Mouse (Mus musculus) left cerebral cortex, adult 18-20 months (tissue): ENCODE measurements around the gene Wbp2. TPM values are rescaled to one million over a fixed set of nuclear protein-coding genes. Genes with fewer than 3 reads are reported as not detected.

Experiments used
- DNase-seq, 2 experiments: peaks; one replicate each; pipeline ENCODE4 v3.0.0; 2021 to 2022; ENCODE audit warnings: low spot score in 2 of 2, mixed read lengths in 1 of 2
- total RNA-seq, 2 experiments: library from RNA; stranded (reverse); gene quantifications; 2 replicates each; pipeline ENCODE4 v1.2.3; 2021

The Wbp2 gene
- total RNA-seq, 2 experiments from 2014 or later: 464 to 477 TPM

DNA sequence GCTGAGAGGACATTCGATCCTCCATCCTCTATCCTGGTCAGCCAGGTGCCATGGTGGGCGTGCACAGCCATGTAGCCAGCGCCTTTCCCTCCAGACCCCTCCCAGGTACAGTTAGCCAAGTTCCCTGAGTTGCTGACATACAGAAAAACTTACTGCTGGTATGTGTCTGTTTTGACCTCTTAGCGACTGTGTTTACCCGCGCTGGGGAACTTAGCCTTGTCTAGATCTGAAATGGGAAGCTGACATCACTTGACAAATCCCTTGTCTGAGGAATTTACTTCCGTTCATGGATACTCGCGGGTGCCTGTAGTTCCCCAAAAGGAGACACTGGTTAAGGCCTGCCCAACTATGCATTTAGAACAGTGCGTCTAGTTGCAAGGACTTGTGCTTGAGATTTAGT is 23.7 kb upstream of the Wbp2 start:
- DNase-seq: no peak

DNA sequence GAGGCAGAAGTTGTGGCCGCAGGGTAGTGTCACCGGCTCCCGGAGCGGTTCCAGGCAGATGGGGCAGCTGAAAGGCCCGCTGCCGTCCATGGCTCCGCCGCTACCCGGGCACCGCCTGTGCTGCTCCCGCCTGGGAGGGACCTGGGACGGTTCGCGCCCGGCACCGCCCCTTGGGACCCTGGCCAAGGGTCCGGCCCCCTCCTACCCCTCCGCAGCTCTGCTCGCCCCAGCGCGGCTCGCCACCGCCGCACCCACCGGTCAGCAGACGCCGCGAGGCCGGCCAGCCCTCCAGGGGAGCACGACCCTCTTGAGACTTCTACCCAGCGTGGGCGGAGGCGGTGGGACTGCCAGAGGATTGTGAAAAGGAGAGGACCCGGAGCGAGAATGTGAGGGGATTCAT is 23.3 kb upstream of the Wbp2 start:
- no peak for DNase-seq

DNA sequence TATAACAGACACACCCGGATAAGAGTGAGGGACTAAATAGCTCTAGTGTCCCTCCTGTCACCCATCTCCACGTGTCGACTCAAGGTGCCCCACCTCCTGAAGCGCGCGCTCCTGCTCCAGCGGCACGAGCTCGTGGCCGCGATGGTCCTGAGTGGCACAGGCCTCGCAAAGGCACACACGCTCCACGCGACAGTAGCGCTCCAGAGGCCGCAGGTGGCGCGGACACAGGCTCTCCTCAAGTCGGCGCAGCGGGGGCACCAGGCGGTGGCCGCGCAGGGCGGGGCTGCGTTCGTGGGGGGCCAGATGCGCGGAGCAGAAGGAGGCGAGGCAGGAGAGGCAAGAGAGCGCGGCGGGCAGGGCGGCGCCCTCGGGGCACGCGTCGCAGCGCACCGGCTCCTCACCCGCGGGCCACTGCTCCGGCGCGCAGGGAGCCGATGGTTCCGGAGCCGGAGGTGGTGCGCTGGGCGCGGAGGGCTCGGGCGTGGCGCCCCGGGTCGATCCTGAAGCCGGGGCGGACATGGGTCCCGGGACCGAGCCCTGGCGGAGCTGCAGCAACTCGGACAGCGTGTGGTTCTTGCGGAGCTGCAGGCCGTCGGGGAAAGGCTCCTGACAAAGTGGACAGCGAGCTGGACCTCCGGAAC is 22.8 kb upstream of the Wbp2 start:
- DNase-seq: no peak

DNA sequence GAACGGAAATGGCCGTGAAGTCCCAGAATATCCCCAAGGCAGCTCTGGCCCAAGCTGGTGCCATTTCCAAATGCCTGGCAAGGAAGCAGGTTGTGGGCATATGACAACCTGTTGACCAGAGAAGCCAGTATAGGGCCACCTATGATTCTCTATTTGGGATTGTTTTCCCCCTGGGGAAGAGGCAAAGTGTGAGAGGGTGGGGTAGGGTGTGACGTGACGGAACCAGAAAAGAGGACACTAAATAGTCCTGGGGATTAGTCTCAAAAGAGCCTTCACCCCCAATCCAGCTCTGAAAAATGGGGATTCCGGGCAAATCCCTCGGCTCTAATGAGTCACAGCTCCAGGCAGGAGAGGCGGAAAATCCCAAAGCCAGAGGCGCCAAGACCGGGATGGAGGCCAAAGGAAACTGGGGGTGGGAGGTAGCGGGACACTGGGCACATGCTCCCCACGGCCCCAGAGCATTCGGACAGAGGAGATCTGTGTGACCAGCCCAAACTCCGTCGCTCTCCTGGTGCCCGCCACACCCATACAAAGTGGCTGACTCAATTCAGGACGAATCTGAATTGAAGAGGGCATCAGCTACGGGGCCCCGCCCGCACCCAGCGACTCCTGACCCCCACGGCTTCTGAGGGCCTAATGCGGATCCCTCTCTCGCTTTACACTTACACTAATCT is 21.8 kb upstream of the Wbp2 start:
- DNase-seq: peak in 1 of 2 experiments; percentile 46

DNA sequence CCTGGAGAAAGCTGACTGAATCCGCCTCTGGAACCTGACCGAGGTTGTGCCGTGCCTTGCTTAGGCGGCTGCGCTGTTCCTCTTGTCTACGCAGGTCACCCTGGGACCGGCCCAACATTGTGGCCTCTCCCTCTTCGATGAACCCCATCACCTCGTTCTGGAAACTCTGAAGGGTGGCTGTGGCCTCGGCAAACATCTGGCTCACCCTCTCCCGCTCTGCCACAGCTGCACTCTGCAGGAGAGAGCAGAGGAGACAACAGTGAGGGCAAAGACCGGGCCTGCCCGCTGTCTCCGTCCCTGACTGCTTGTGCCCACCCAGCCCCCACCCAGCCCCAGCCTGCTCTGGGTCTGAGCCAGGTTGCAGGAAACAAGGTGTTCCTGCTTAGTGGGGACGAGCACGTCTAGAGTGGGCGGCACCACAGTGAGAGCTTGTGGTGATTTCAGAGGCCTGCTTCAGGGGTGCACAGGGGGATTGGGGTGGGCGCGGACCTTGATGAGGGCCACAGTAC is 21.0 kb upstream of the Wbp2 start:
- DNase-seq: no peak

DNA sequence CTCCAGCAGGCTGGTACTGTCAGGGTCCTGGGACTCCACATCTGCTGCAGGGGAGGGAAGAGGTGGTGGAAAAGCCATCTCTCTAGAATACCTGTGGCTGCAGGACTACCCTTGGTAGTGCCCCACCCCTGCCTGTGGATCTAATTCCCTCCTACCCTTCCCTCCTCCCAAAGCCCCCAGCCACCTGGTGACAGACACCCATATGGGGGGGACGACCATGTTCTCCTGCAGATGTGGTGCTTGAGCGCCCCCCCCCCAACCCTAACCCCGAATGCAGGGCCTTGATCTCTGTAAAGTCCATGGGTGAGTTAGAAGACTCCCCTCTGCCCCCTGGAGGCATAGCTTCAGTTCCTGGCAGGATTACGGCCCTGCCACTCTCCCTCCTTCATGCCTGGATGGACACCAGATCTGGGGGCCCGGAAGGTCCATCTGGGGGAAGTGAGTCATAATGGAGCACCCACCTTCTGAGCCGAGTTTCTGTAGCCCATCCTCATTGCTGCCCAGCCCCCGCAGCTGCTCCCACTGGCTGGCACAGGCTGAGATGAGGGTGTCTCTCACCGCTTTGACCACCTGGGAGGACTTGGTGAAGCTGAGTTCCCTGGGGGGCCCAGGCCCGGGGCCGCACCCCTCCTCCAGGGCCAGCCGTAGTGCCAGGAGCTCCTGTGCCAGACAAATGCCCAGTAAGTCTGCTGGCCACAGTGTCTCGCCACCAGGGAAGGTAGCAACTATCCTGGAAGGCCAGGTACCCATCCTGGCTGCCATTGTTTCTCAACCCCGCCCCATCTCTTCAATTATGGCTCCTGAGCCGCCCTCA is 20.4 kb upstream of the Wbp2 start:
- DNase-seq: no peak

DNA sequence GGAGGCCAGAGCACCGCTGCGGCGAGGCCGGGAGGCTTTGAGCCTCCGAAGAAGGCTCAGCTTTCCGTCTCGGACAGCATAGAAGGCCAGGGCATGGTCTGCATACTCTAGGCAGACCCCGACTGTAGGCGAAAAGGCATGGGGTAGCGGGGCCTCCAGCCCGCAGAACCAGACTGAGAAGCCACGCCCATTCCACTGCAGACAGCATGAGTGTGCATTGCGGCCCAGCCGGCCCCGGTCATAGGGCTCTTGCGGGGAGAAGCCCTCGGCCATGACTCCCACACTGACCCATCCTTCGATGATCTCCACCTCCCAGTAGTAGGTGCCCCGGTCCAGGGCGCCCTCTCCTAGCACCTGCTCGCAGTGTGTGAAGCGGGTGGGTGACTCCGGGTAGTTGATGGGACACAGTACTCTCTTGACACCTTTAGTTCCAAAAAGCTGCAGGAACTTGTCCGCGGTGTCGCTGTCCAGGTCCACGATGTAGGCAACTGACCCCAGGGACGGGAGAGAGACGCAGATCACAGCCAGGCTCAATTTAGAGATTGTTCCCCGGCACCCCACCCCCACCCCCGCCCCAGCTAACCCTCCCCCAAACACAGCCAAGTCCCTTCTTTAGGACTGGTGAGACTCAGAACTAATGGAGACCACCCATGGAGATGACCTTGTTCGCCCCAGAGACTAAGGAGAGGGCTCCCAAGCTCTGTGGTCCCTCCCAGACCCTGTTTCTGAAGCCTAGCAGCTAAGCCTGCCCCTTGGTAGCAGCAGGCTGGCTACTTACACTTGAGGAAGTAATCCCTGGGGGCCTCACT is 19.6 kb upstream of the Wbp2 start:
- no peak for DNase-seq

DNA sequence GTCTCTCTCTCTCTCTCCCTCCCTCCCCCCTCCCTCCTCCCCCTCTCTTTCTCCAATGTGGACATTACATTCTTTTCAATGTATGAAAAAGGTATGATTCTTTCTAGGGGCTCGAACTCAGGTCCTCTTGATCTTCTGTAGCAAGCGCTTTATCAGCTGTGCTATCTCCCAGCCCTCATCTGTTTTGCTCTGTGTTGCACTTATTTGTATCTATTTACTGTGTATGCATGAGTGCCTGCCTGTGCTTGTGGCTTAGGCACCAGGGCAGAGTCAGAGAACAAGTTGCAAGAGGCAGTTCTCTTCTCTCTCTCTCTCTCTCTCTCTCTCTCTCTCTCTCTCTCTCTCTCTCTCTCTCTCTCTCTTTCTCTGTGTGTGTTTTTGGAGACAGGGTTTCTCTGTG is 18.3 kb upstream of the Wbp2 start:
- DNase-seq: no peak

DNA sequence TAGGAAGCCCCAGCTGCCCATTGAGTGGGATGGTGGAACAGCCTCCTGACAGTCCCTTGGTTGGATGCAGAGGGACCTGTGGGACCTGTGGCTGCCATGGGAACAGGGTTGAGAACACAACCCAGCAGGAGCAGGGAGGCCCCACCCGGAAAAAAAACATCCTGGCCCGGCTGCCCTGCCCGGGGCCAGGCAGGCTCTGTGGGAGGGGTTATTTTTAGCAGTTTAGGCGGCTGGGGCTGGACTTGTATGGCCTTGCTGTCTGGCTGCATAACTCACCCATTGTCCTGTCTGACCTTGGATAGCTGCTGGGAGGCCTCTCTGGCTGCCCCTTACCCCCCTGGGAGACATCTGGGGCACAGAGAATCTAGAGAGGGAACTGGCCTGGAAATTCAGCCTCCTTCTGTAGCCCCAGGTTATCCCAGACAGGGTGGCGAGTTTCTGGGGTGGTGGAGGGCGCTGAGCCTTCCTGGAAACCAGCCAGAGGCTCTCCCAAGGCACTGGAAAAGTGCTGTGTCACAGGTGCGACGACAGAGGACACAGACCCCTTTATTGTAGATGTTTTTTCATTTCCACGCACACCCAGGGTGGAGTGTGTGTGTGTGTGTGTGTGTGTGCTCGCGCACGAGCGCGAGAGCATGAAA is 17.3 kb upstream of the Wbp2 start:
- DNase-seq: no peak

DNA sequence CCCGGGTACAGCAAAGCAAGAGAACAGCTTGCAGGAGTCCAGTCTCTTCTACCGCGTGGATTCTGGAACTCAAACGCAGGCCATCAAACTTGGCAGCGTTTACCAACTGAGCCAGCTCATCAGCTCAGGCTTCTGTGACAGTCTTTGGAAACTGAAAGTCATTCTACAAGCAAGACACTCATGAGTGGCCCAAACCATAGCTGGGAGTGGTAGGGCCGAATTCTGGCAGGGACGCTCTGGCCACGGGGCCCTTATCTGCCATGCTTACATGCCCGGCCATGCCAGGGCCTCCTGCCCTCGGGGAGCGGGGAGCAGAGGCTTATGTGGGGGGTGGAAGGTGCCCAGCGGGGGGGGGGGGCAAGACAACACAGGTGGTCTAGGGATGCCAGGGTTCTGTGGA is 16.8 kb upstream of the Wbp2 start:
- DNase-seq: no peak

DNA sequence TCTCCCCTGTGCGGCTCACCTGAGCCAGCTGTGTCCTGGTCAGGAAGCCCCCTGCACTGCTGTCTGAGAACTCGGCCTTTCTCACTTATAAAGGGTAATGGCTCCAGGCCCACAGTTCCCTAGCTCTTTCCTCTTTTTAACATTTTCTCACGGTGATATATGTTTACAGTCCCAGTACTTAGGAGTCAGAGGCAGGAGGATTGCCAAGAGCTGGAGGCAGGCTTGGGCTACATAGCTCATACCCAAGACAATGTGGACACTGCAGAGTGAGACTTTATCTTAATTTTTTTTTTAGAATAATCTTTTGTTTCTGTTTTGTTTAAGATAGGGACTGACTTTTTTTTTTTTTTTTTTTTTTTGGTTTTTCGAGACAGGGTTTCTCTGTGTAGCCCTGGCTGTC is 15.7 kb upstream of the Wbp2 start:
- no peak for DNase-seq

DNA sequence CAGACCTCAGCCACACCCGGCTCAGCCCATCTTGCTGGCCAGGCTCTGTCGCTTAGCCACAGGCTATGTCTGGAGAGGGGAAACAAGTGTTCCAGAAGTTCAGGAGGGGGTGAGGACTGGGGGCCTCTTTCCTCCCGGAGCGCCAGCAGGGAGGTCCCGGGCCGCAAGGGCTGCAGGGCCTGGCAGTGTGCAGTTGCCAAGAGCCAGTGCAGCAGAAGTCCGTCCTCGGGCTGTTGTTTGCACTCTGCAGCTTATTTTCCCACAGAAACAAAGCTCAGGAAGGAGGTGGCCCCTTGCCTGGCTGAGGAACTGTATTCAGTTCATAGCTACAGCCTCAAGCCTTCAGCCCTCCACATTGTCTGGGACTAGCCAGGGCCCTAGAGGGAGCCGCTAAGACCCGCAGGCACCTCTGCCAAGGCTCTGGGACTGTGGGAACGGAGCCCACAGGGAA is 15.2 kb upstream of the Wbp2 start:
- no peak for DNase-seq

DNA sequence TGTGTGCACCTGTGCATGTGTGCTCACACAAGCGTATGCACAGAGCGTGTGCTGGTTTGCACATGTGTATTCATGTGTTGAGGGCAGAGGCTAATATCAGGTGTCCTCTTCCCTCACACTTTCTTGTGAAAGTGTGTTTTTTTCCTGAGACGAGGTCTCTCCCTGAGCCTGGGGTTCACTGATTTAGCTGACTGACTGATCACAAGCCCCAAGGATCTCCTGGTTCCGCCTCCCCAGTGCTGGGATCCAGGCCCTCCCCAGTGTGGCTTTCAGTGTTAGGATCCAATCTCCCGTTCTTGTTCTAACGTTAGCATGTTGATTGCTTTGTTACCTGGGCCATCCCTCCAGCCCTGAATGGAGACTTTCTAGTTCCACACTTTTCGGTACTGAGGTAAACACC is 14.0 kb upstream of the Wbp2 start:
- DNase-seq: no peak

DNA sequence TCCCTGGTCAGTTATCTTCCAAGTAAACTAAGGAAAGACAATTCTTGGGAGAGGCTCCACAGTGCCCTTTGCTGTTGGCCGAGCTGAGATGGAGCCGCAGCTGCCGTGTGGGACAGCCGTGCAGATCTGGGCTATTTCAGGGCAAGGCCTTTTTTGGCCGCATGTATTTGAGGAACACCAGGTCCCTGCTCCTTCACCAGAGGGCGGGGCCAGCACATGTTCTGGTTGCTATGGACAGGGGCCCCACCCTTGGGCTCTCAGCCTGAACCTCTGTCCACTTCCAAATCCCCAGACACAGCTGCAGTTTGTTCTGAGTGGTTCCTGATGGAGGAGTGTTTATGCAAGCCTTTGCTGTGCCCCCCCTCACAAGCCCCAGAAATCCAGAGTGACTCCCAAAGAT is 13.6 kb upstream of the Wbp2 start:
- DNase-seq: no peak

DNA sequence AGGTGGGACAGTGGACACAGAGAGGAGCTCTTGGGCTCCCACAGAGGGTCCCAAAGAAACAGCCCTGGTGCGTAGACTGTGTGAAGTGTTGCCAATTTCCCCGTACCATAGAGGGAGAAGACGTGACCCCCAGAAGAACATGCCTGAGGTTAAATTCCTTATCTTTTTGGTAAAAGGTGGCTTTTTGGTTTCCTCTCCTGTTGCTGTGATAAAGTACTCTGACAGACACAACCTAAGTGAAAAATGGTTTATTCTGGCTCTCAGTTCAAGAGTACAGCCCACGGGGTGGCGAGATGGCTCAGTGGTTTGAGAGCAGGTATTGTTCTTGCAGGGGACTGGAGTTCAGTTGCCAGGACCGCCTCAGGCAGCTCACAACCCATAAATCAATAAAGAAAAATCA is 12.7 kb upstream of the Wbp2 start:
- no peak for DNase-seq

DNA sequence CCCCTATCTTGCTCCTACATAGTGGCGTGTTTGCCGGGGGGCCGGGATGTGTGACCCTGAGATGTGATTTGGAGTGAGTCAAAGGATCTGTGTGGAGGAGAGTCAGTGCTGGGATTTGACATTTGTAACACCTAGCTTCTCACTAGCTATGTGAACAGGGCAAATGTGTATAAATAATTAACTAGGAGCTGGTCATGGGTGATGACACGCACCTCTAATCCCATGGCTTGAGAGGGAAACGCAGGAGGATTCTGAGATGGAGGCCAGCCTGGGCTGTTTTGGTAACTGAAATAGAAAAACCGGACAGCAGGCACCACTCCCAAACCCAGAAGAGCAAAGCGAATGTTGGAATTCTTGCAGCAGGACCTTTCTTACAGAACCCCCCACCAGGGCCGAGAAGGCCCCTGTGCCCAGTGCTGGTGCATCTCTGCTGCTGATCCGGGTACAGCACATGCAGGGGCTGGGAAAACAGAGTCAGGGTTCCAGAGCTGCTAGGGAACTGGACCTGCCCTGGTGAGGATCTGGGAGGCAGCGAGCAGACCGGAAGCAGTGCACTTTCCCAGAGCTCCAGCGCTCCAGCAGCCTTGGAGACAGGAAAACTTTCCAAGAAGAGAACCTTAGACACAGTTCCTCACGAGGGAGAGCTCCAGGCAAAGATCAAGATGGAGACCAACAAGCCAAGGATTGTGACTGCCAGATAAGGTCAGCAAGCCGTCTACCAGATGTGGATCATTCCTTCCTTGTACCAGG is 12.1 kb upstream of the Wbp2 start:
- no peak for DNase-seq

DNA sequence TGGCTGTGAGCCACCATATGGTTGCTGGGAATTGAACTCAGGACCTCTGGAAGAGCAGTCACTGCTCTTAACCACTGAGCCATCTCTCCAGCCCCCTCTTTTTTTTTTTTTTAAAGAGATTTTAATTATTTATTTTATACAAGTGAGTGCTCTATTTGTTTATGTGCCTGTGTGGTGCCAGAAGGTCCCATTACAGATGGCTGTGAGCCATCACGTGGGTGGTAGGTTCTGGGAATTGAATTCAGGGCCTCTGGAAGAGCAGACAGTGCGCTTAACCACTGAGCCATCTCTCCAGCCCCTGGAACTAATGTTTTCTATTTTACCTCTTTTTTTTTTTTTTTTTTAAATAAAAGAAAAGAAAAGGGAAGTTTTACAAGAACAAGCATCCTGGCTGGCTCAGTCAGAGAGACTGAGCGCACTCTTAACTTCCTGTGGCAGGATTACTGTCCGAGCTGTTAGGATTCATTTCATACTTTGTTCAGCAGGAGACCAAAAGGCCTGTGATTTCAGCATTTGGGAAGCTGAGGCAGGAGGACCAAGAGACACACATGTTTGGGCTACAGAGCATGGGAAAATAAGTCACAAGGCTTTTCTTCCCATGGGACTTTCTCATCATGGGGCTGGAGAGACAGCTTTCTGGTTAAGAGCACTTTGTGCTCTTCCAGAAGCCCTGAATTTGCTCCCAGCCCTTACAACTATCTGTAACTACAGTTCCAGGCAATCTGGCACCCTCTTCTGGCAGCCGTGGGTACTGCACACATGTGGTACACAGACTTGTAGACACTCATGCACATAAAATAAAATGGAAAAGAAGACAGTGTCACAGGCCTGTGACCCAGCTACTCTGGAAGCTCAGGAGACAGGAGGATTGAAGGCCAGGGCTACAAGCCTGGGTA is 9.7 kb upstream of the Wbp2 start:
- no peak for DNase-seq

DNA sequence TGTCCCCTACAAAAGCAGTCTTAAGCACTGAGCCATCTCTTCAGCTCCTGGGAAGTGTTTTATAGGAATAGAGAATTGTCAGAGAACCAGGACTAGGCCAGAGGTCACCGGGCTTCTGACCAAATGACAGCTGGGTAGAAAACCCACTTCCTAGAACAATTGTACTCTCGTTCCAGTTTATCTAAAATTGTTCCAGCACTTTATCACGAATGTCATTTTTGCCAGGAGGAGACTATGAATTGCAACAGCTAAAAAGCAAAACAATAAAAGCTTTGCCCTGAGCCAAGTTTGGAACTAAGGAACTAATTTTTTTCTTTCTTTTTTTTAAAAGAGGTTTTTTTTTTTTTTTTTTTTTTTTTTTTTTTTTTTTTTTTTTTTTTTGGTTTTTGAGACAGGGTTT is 8.8 kb upstream of the Wbp2 start:
- no peak for DNase-seq
